Mouse (Mus musculus) thymus, adult 2 months (tissue): ENCODE results near the gene Ext2.

Source experiments
- CTCF ChIP-seq: fragments of 200-500 bp; IDR thresholded peaks from 2 replicates; pipeline ENCODE4 v1.5.1; 2012; ENCODE audit warnings: mild to moderate bottlenecking, control low read depth, low read length, moderate library complexity, borderline replicate concordance; ENCODE audit not compliant: control insufficient read depth, poor library complexity, insufficient read depth; ENCODE audit errors: extremely low read depth
- POLR2A ChIP-seq: fragments of 200-500 bp; IDR thresholded peaks from 2 replicates; pipeline ENCODE4 v1.6.1; 2012; ENCODE audit warnings: mild to moderate bottlenecking, low read length, control low read depth, moderate library complexity; ENCODE audit not compliant: control insufficient read depth, poor library complexity, insufficient read depth; ENCODE audit errors: extremely low read depth

GRCm38 (mm10) chr2:93858845-93859244 lies 36.5 kb upstream of the Ext2 start:
- TF ChIP-seq CTCF (no peak), POLR2A (no peak)
